In genomic region chr15:6000816-6001215, GRCm38 (mm10) we compare ENCODE assay signal across 23 mouse cellular contexts.
"Had no signal": no experiment of that assay in that cellular context is flagged by ENCODE, and none has a peak within 500 bp of the region (broad histone marks: within the 10 kb centered on the region; RNA-seq: fewer than 3 reads in every experiment).

No protein-coding gene starts in this region.

- H3K4me3 ChIP-seq: limb, embryonic 10.5 days; limb, embryonic 13.5 days; liver, embryonic 12.5 days; liver, embryonic 15.5 days; lung, embryonic 15.5 days; megakaryocyte, embryonic 14.5 days; midbrain, embryonic 10.5 days; midbrain, embryonic 13.5 days; myocyte; neural tube, embryonic 13.5 days had no signal

- H3K4me1 ChIP-seq: limb, embryonic 10.5 days; limb, embryonic 13.5 days; liver, embryonic 12.5 days; liver, embryonic 15.5 days; lung, embryonic 15.5 days; megakaryocyte, embryonic 14.5 days; midbrain, embryonic 13.5 days; neural tube, embryonic 13.5 days had no signal

- DNase-seq: kidney, adult 2 months; kidney, postnatal 25 days; liver; lung, adult 18-20 months; lung, postnatal 10 days; lung, postnatal 36 days; retina, postnatal 1 day; right cerebral cortex, postnatal 4 days; thymus, adult 2 months; thymus, postnatal 14 days; thymus, postnatal 4 days had no signal

- H3K27ac ChIP-seq: kidney, postnatal 0 days; limb, embryonic 10.5 days; limb, embryonic 13.5 days; liver, embryonic 12.5 days; liver, embryonic 15.5 days; lung, embryonic 15.5 days; midbrain, embryonic 10.5 days; midbrain, embryonic 13.5 days; neural tube, embryonic 13.5 days; stomach, postnatal 0 days had no signal
